Mouse (Mus musculus) cerebellum, postnatal 10 days (tissue): ENCODE data around the gene Fkbpl.

ENCODE experiments used
- DNase-seq, 2 experiments: peaks; one replicate each; pipeline ENCODE4 v3.0.0; 2021; ENCODE audit warnings: mixed read lengths in 2 of 2

Gene Fkbpl

DNA sequence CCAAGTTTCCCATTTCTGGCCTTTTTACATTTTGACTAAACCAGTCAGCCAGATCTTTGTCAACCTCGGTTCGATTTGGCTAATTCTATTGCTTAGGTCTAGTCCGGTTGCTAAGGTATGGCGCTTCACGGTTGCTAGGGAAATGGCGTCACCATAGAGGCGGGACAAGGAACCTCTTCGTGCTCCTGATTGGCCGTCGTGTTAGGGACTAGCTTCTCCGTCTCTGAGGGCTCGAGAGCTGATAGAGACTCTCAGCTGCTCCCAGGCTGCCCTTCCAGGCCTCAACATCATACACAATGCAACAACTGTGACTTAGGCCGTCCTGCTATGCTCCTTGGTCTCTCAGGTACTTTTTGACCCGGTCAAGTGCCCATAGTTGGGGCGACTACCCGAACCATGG is at the start of gene Fkbpl:
TSS of gene Fkbpl (plus strand) at position 157 of the 400 bp plus-strand sequence.
- DNase-seq: peak; percentile 97

DNA sequence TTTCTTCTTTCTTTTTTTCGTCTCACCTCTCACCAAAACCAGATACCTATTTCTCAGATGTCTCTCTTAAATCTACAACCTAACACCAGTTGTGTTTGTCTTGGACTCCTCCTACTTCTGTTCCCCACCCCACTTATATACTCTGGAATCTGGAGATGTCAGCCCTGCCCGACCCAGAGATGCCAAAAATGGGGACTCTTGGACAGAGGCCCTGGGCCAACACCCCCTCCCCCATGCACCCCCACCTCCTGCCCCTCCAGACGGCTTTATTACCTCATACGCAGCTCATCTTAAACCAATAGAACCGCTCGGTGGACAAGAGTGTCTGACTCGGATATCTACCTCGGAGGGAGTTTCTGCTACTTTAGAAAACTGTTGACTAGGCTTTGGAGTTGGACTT is 48.5 kb upstream of the Fkbpl start:
- DNase-seq: no peak

- peak in 1 of 2 experiments; percentile 8 for DNase-seq
These were observed 46.9 kb upstream of the Fkbpl start, which contains the start of gene Ager for GRCm38 (mm10) chr17:34597566-34598095. TSS of gene Ager (plus strand) at chr17:34597862.

DNA sequence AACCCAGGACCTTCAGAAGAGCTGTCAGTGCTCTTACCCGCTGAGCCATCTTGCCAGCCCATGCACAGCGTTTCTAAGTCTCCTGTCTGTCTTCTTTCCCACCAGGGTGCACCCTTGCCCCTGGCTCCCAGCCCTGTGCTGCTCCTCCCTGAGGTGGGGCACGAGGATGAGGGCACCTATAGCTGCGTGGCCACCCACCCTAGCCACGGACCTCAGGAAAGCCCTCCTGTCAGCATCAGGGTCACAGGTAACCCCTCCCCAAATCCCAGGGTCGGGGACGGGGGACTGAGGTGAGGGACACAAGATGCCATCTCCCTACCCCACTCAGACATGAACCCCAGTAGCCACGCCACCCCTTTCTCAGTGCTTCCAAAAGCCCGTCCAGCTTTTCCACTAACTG is 44.7 kb upstream of the Fkbpl start:
- DNase-seq: peak in 1 of 2 experiments; percentile 25

GRCm38 (mm10) chr17:34601796-34602195 is 42.8 kb upstream of the Fkbpl start:
- peak in 1 of 2 experiments; percentile 18 for DNase-seq

GRCm38 (mm10) chr17:34603375-34604060 is 41.0 kb upstream of the Fkbpl start, which contains the start of gene Rnf5:
TSS of gene Rnf5 (minus strand) at chr17:34603690.
- DNase-seq: peak; percentile 99 to 100

GRCm38 (mm10) chr17:34604061-34604508 is 40.5 kb upstream of the Fkbpl start, which contains the start of gene Agpat1:
TSS of gene Agpat1 (plus strand) at chr17:34604262.
- DNase-seq: peak; percentile 100

- DNase-seq: no peak
These were observed 39.9 kb upstream of the Fkbpl start for GRCm38 (mm10) chr17:34604511-34605237.

GRCm38 (mm10) chr17:34605609-34606008 is 39.0 kb upstream of the Fkbpl start:
- peak; percentile 99 for DNase-seq

- no peak for DNase-seq
These were observed 38.2 kb upstream of the Fkbpl start for GRCm38 (mm10) chr17:34606186-34607039.

GRCm38 (mm10) chr17:34607997-34608396 is 36.6 kb upstream of the Fkbpl start:
- peak; percentile 60 to 65 for DNase-seq

GRCm38 (mm10) chr17:34611050-34611449 is 33.5 kb upstream of the Fkbpl start:
- peak; percentile 52 to 57 for DNase-seq

- DNase-seq: no peak
These were observed 31.4 kb upstream of the Fkbpl start for GRCm38 (mm10) chr17:34613054-34613645.

- no peak for DNase-seq
These were observed 30.7 kb upstream of the Fkbpl start for GRCm38 (mm10) chr17:34613830-34614229.

DNA sequence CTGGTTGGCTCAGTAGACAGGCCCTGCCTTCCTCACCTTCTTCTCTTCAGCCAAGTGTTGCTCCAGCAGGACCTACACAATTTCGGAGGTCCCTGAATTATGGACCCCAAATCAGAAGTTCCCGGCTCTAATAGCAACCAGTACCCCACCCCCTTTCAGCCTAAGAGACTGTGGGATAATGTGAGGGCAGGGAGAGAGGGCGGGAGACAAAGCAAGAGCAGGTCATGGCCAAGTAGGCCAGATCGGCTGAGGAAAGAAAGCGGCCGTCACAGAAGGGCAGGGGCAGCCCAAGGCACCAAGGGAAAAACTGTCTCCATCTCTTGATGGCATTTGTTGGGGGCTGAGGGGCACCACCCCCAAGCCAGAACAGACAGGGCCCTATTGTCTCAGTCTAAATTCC is 28.7 kb upstream of the Fkbpl start, which contains the start of gene Egfl8:
TSS of gene Egfl8 (minus strand) at position 101 of the 400 bp plus-strand sequence.
- no peak for DNase-seq

GRCm38 (mm10) chr17:34618999-34619398 is 25.6 kb upstream of the Fkbpl start:
- peak; percentile 79 to 81 for DNase-seq

- no peak for DNase-seq
These were observed 23.6 kb upstream of the Fkbpl start for GRCm38 (mm10) chr17:34621006-34621405.

GRCm38 (mm10) chr17:34623161-34623560 is 21.4 kb upstream of the Fkbpl start:
- no peak for DNase-seq

DNA sequence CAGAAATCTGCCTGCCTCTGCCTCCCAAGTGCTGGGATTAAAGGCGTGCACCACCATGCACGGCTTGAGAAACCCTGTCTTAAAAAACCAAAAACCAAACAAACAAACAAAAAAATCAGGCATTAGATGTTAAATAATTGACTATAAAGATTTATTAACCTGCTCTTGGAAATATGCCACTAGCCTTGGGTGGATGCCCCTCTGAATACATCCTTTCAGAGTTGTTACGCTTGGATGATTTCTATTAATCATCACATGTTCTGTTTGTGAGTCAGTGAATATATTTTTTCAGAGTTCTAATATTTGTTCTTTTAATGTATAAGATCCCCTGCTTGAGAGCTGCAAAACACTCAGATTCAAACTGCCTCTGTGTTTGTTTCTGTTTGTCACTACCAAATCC is 19.6 kb upstream of the Fkbpl start:
- no peak for DNase-seq

GRCm38 (mm10) chr17:34626062-34626772 is 18.3 kb upstream of the Fkbpl start:
- DNase-seq: no peak

GRCm38 (mm10) chr17:34626773-34627092 is 17.8 kb upstream of the Fkbpl start:
- DNase-seq: peak; percentile 73 to 79
